Mouse (Mus musculus) limb, embryonic 10.5 days (tissue): ENCODE results near the gene Gm21731. TPM values are rescaled to one million over a fixed set of nuclear protein-coding genes. Genes with fewer than 3 reads are reported as not detected.
"Not testable (repeated sequence)": the region's sequence is repeated elsewhere in the genome, so short reads cannot be mapped to it uniquely, and the experiment has no call there.

Experiments
- DNase-seq: peaks from one replicate; pipeline ENCODE4 v3.0.0-alpha.2; 2017; ENCODE audit warnings: low spot score
- H3K27ac ChIP-seq: fragments of 300-500 bp; sonication (generic); 2 replicates; pipeline ENCODE4 v1.5.1; 2016; ENCODE audit warnings: mild to moderate bottlenecking
- H3K27me3 ChIP-seq: fragments of 300-500 bp; sonication (generic); 2 replicates; pipeline ENCODE4 v1.6.1; 2016; ENCODE audit warnings: low read depth, mild to moderate bottlenecking; ENCODE audit not compliant: poor library complexity, severe bottlenecking
- H3K36me3 ChIP-seq: fragments of 300-500 bp; sonication (generic); 2 replicates; pipeline ENCODE4 v1.6.1; 2016; ENCODE audit warnings: mild to moderate bottlenecking, moderate library complexity
- H3K4me1 ChIP-seq: fragments of 300-500 bp; sonication (generic); 2 replicates; pipeline ENCODE4 v1.6.1; 2016
- H3K4me3 ChIP-seq: fragments of 300-500 bp; sonication (generic); 2 replicates; pipeline ENCODE4 v1.5.1; 2016; ENCODE audit warnings: mild to moderate bottlenecking, moderate library complexity
- H3K9me3 ChIP-seq: fragments of 300-500 bp; sonication (generic); replicated peaks from 2 replicates; pipeline ENCODE4 v1.6.1; 2016; ENCODE audit warnings: mild to moderate bottlenecking
- WGBS: fragments of 180-500 bp; shearing (Covaris S2); methylation state at CpG from one replicate; pipeline ENCODE4 v1.1.7; 2016; 5-methylcytosine and 5-hydroxymethylcytosine counted together
- polyA plus RNA-seq: library from polyadenylated mRNA; unstranded; fragments of >200 nt; fragmentation: Nextera tagmentation; extraction: Ambion mirVana; gene quantifications from 2 replicates; pipeline ENCODE4 v1.2.1, GENCODE M21; 2016

Gm21731 gene
- polyA plus RNA-seq, result not detected in 2 replicates

DNA sequence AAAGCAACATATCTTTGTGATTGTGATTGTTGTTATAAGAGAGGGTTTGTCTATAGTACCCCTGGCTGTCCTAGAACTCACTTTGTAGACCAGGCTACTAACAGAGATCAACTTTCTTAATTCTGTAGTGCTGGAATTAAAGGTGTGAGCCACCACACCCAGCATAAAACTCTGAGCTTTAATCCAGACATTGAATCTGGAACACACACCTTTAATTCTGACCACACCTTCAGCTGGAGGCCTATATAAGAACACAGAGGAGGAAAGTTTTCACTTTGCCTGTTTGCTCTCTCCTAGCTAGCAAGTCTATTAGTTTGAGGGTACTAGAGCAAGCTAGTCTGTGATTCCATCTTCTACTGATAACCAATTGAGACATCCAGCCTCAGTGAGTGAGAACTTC is at the start of gene Gm21731:
Gene Gm21731, plus strand, starts transcription at position 301 of the 400 bp plus-strand sequence.
- H3K27ac ChIP-seq, H3K9me3 ChIP-seq, H3K36me3 ChIP-seq, H3K27me3 ChIP-seq, H3K4me3 ChIP-seq, DNase-seq, H3K4me1 ChIP-seq: not testable (repeated sequence)

DNA sequence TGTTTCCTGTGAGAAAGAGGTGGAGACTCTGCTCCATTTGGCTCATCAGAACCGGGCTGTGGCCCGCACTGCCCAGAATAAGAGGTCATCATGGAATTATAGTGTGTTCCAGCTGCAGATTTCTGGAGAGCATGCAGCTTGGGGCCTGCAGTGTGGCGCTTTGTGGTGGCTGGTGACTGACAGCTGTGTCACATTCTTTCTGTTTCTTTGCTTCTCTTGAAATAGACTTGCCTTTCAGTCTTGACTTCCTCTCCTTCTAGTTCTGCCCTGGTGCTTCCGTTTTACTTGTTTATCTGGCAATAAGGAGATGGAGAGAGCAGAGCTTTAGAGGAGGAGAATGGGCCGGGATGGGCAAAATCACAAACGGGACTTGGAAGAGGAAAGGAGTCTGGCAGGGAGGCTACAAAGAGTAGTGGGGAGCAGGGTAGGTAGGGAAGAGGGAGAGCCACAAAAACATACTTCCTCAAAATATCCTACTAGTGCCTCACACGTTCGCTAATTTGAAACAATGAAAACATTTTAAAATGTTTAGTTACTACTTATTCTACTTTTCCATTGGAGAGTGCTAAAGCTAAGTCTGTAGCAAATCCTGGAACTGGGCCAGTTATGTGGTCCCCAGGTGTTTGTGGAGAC is 42.6 kb upstream of the Gm21731 start:
- H3K4me3 ChIP-seq, H3K27me3 ChIP-seq, DNase-seq, H3K4me1 ChIP-seq, H3K27ac ChIP-seq, H3K9me3 ChIP-seq, H3K36me3 ChIP-seq: not testable (repeated sequence)
- 90% methylated on average over 7 of the region's 8 CpGs for WGBS

DNA sequence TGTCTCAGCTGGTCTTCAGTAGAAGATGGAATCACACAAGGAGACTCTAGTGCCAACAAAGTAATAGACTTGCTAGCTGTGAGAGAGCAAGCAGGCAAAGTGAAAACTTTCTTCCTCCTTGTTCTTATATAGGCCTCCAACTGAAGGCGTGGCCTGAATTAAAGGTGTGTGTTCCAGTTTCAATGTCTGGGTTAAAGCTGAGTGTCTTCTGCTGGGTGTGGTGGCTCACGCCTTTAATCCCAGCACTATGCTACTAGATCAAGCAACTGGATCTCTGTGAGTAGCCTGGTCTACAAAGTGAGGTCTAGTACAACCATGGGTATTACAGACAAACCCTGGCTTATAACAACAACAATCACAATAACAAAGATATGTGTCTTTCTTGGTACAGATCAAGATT is 23.1 kb upstream of the Gm21731 start, which contains the start of gene Gm21762:
Gene Gm21762, minus strand, starts transcription at position 101 of the 400 bp plus-strand sequence.
- not testable (repeated sequence) for H3K36me3 ChIP-seq, H3K27ac ChIP-seq, H3K4me3 ChIP-seq, H3K27me3 ChIP-seq, DNase-seq, H3K9me3 ChIP-seq, H3K4me1 ChIP-seq
- WGBS, result no CpG with 5 or more reads among the region's 2 CpGs

DNA sequence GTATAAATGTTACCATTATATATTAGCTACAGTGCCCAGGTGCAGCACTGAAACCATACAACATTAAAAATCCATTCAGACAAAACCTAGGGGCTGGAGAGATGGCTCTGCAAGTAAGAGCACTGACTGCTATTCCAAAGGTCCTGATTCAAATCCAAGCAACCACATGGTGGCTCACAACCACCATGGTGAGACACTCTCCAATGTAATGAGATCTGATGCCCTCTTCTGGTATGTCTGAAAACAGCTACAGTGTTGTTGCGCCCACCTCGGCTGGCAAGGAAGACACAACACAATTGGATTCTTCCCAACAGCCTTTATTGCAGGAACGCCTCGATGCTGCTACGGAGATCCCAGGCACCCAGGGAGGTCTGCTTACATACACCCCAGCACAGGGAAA is 18.0 kb upstream of the Gm21731 start:
- not testable (repeated sequence) for H3K4me3 ChIP-seq, H3K4me1 ChIP-seq, DNase-seq, H3K9me3 ChIP-seq, H3K36me3 ChIP-seq, H3K27ac ChIP-seq, H3K27me3 ChIP-seq
- WGBS, result 89% methylated on average over 5 of the region's 5 CpGs

DNA sequence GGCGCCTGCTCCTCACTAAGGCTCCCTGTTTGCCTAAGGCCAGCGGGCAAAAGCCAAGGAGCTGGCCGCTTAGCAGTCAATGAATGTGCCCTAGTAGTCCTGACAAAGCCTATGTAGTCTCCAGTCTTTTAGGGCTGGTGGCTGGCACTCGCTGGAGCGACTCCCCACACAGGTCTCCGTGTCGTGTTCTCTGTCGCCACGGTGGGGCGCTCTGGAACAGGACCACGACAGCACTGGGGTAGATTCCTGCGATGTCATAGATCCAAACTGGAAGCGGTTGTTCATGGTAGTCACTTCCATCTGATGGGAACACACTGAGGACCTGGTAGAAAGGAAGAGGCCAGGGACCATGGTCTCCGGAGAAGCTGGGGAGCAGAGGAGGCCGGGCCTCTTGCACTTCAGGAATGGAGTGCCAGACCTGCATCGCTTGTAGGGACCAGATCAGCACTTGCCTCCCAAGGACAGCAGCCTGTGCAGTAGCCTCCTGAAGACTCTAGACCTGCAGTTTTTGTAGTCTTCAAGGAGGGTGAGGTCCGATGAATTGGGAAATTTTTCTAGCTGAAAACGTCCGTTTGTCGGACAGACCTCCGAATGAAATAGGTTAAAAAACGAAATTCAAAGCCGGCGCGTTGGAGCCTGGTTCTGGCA is 15.8 kb upstream of the Gm21731 start:
- H3K4me1 ChIP-seq, H3K4me3 ChIP-seq, DNase-seq, H3K36me3 ChIP-seq, H3K27me3 ChIP-seq, H3K27ac ChIP-seq, H3K9me3 ChIP-seq: not testable (repeated sequence)
- WGBS, result 95% methylated on average over 16 of the region's 25 CpGs

DNA sequence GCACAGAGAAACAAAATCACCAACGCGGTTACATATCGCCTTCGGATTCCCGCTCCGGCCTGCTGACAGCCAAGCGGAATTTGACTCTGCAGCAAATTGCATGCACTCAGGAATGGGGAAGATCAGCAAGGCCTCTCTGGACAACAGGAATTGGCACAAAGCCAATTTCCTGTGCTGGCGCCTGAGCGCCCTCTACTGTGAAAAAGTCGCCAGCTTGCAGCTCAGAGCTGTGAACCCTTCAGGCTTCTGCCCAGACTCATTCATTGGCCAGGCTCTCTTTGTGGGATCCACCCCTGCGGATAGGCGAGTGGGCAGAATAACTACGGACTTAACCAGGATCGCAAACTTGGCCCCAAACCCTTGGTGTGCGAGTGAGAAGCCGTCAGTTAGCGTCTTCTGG is 7.1 kb upstream of the Gm21731 start:
- H3K9me3 ChIP-seq, H3K36me3 ChIP-seq, H3K4me1 ChIP-seq, H3K4me3 ChIP-seq, H3K27ac ChIP-seq, H3K27me3 ChIP-seq, DNase-seq: not testable (repeated sequence)
- WGBS, result 95% methylated on average over 17 of the region's 17 CpGs

DNA sequence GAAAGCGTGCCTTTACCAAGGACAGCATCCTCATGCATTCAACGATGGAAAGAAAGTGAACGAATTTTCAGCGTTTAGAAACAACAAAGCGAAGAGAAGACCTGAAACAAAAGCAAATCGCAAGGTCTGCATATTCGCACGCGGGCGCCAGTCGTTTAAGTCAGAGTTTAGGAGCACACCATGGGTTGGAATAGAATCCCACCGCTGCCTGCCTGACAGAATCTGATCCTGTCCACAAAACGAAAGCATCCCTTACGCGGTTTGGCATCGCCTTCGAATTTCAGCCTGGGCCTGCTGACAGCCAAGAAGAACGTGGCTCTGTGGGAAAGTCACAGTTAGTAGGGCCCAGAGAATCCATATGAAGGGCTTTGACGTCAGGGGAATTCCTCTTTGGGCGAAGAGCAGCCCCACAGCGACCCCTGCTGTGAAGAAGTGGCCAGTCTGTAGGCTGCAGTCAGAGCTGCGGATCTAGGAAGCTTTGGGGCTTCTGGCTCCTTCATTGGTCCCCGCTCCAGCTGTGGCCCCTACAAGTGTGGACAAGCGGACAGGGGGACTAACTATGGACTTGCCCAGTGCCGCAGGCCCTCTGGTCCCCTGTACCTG is 6.4 kb upstream of the Gm21731 start:
- H3K4me1 ChIP-seq, H3K4me3 ChIP-seq, DNase-seq, H3K9me3 ChIP-seq, H3K27ac ChIP-seq, H3K27me3 ChIP-seq, H3K36me3 ChIP-seq: not testable (repeated sequence)
- WGBS, result 71% methylated on average over 13 of the region's 25 CpGs

DNA sequence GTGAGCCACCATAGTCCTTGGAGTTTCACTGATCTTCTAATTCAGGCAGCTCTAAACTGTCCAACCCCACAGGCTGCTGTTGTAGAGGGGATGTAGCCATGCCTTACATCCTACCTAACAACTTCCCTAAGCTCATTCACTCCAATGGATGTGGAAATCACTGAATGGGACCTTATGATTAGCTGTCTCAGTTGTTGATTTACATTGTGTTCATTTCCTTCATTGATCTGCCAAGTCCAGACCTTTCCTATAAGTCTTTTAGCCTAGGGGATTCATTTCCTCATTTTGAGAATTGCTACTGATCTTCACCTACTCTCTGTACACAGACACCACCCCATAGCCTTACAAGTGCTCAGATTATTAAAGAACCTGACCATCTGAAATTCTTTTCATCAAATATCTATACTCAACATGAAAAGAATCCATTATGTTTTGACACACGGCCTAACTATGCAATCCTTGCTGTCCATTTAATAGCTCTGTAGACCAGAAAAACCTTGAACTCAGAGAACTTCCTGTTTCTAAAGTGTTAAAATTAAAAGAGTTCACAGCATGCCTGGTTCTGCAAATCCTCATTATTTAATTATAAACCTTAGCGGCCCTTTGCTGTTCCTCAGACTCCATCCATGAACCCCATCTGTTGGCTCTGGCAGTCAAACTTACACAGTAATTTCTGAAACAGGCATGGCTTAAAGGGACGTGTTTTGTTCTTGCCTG is 12.5 kb downstream of the Gm21731 start:
- not testable (repeated sequence) for H3K36me3 ChIP-seq, H3K4me1 ChIP-seq, H3K27me3 ChIP-seq, H3K27ac ChIP-seq, H3K9me3 ChIP-seq, H3K4me3 ChIP-seq, DNase-seq
- WGBS, result 82% methylated on average over 2 of the region's 3 CpGs

DNA sequence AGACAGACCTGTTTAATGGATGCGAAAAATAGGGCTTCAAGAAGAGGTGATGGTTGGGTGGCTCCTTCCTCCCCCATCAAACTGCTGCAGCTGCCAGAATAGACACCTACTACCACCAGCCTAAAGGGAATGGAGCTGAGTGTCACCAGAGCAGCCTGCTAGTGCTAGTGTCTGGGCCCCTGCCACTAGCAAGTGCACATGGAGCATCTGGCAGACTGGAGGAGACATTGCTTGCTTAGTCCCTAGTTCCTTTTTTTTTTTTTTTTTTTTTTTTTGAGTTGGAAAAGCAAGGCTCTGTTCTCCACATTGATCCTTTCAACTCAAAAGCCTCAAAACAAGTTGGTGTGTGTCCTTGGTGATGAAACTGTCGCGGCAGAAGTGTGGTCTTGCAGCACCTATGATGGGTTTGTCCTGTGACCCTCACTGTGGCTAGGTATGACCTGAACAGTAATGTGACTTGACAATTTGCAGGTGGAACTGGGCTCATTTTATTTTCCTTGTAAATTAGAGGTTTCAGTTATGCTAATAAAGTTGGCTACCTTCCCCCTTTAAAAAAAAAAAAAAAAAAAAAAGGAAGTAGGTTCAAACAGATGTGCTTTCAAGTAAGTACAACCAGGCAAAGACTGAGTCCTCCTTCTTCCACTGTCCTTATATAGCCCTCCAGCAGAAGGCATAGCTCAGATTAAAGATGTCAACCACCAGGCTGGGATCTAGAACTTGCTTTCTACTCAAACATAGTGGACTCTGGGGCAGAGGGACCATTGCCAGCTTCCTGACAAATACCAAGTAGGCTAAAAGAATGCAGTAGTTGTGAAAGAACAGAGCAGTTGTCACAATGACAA is 20.1 kb downstream of the Gm21731 start:
- not testable (repeated sequence) for H3K4me3 ChIP-seq, H3K27ac ChIP-seq, H3K4me1 ChIP-seq, DNase-seq, H3K27me3 ChIP-seq, H3K36me3 ChIP-seq, H3K9me3 ChIP-seq
- 91% methylated on average over 3 of the region's 3 CpGs for WGBS

DNA sequence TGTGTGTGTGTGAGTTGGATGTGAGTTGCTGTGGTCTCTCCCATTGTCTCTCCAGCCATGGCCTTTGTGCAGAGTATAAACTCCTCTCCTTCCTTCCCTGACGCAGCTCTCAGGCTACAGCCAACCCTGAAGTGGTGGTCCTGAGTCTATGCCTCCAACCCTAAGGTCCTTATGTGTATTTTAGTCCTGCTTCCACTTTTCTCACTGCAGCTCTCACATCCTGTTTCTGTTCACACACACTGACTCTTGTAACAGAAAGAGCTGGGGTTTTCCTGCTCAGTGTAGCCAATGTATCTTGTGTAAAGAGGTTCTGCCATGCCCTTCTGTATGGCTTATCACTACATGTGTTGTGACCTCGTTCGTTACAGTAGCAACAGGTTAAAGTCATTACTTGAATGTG is 20.8 kb downstream of the Gm21731 start:
- not testable (repeated sequence) for H3K4me1 ChIP-seq, DNase-seq, H3K4me3 ChIP-seq, H3K27me3 ChIP-seq, H3K9me3 ChIP-seq, H3K36me3 ChIP-seq, H3K27ac ChIP-seq
- 74% methylated on average over 3 of the region's 3 CpGs for WGBS

DNA sequence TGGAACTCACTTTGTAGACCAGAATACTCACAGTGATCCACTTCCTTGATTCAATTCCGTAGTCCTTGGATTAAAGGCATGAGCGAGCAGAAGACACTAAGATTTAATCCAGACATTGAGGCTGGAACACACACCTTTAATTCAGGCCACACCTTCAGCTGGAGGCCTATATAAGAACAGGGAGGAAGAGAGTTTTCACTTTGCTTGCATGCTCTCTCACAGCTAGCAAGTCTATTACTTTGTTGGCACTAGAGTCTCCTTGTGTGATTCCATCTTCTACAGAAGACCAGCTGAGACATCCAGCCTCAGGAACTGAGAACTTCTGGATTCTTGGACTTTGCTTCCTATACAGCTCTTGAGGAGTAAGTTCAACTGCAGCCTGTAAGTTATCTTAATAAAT is 24.0 kb downstream of the Gm21731 start, which contains the start of gene AF067061:
Gene AF067061, plus strand, starts transcription at position 245 of the 400 bp plus-strand sequence.
- H3K27ac ChIP-seq, H3K4me3 ChIP-seq, H3K27me3 ChIP-seq, H3K9me3 ChIP-seq, H3K36me3 ChIP-seq, DNase-seq, H3K4me1 ChIP-seq: not testable (repeated sequence)
- 89% methylated on average over 2 of the region's 2 CpGs for WGBS

DNA sequence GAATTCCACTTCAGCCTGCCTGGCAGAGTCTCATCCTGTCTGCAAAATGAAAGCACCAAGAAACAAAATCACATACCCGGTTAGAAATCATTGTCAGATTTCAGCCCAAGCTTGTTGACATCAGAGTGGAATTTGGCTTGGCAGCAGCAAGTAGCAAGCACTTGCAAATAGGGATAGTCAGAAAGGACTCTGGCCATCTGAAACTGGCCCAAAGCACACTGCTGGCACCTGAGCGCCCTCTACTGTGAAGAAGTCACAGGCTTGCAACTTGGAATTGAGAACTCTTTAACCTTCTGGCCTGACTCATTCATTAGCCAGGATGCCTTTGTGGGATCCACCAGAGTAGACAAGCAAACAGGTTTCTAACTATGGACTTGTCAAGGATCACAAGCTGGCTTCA is 38.9 kb downstream of the Gm21731 start:
- H3K27me3 ChIP-seq, H3K27ac ChIP-seq, DNase-seq, H3K4me3 ChIP-seq, H3K36me3 ChIP-seq, H3K4me1 ChIP-seq, H3K9me3 ChIP-seq: not testable (repeated sequence)
- 29% methylated on average over 2 of the region's 2 CpGs for WGBS
